Mouse (Mus musculus): ENCODE results near the gene Mex3a. TPM values are rescaled to one million over a fixed set of nuclear protein-coding genes. Genes with fewer than 3 reads are reported as not detected.

Gene Mex3a
- polyA plus RNA-seq, 1 experiment = 0.02 TPM

DNA sequence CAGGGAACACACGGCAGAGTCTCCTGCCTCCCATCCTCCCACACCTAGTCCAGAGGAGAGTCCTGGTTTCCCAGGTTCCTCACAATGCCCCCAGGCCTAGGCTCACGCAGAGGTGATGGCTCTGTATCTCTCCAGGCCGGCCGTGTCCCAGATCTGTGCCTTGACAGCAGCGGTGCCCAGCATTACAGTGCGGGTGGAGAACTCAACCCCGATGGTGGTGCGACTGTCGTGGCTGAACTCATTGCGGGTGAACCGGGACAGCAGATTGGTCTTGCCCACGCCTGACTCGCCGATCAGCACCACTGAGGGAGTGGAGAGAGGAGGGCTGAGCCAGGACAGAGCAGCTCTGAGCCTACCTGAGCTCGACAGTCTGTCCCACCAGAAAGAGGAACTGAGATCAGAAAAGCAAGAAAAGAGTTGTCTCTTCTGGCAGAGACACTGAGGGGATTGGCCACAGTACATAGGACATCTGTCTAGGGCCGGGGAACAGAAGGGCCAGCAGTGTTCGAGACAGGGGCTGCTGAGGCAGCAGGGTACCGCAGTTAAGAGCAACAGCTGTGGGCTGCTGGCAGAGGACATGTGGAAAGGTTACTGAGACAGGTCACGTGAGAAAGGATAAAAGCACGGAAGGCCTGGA, 12.9 kb downstream of the Mex3a start:
- Histone ChIP-seq H3K4me3 (replicated peaks) (no peak overlapping the region), H3K36me3 (ENCODE audit: control insufficient read depth) (peaks cover 3% of the 10 kb centered on the region; the same call in 1 of the 2 replicates), H3K9me3 (ENCODE audit: control insufficient read depth, low read length) (no peaks in the 10 kb centered on the region), H3K27me3 (ENCODE audit: control insufficient read depth) (no peaks in the 10 kb centered on the region), H3K4me1 (ENCODE audit: control insufficient read depth) (peaks cover 21% of the 10 kb centered on the region)
- no peak for TF ChIP-seq GATA1 (IDR thresholded peaks at IDR 0.05; ENCODE audit: low read length)
- TF ChIP-seq TAL1 (IDR thresholded peaks at IDR 0.05; ENCODE audit: low read length) = no peak

DNA sequence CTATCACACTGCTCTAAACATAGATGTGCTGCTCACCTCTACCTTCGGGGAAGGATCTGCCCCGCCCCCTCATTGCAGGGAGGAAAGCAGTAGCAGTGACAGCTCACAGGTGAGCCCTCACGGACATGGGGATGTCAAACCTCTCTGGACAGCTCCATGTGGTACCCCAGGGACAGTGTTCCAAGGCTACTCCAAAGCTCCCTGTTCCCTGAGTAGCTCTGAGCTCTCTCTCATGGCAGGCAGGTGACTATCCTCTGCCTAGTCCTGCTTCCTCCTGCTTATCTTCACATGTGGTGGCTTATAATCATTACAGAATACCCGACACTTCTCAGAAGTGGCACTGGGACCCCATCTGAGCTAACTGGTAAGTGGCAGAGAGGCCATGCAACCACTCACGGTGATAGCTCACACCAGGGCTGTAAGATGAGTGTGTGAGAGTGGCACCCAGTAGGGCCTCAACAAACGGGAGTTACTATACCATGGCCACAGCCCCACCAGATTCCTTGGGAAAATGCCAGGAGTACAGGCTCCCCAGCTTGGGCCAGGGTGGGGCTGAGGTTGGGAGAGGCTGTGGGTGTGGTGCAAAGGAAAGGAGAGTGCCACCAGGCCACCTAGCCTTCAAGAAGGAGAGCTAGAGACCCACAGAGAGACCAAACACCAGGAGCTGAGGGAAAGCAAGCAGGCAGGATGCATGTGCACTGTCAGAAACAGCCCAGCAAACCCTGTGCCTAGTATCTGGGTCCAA, 14.7 kb downstream of the Mex3a start:
- no peak overlapping the region for H3K4me3 ChIP-seq (replicated peaks)
- no peaks in the 10 kb centered on the region for H3K9me3 ChIP-seq (ENCODE audit: control insufficient read depth, low read length)
- H3K4me1 ChIP-seq (ENCODE audit: control insufficient read depth) = peaks cover 32% of the 10 kb centered on the region
- TF ChIP-seq TAL1 (IDR thresholded peaks at IDR 0.05; ENCODE audit: low read length) (no peak), GATA1 (IDR thresholded peaks at IDR 0.05; ENCODE audit: low read length) (no peak)
- peaks cover 9% of the 10 kb centered on the region for H3K36me3 ChIP-seq (ENCODE audit: control insufficient read depth)
- no peaks in the 10 kb centered on the region for H3K27me3 ChIP-seq (ENCODE audit: control insufficient read depth)

DNA sequence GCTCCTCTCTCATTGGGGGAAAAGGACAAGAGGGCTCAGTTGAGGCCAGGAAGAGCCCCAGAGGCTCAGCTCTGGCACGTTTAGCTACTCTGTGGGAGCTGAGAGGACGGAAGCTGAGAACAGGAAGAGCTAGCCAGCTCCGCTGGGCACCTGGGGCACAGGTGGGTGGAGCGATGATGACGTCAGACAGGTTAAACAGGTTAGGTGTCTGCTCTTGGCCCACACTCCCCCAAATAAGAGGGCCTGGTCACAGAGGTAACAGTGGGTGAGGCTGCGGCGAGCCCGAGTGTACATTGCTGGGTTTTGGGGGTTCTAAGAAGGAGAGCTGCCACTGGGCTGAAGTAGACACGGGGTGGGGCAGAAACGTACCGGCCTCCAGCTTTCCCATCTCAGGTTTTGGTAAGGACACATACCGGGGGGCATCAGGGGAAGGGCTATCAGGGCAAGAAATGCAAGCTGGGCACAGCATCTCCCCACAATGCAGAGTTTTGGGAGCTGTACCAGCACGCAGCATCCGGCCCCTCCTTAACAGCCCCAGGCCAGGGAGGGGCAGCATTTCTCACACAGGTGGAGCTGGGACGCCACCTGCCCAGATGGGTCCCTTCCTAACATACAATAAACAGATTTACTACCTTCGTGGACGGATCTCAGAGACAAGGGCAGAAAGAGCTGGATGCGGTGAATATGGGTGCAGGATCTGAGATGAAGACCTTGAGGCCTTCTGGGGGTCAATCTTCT, 16.2 kb downstream of the Mex3a start, which contains the start of gene Rab25:
Rab25 (minus strand) TSS at position 121 of the 738 bp plus-strand sequence.
- H3K4me3 ChIP-seq (replicated peaks) = no peak within 1 kb of the TSS
- peaks cover 46% of the 10 kb centered on the region for H3K4me1 ChIP-seq (ENCODE audit: control insufficient read depth)
- no peaks in the 10 kb centered on the region for H3K9me3 ChIP-seq (ENCODE audit: control insufficient read depth, low read length)
- H3K36me3 ChIP-seq (ENCODE audit: control insufficient read depth) = peaks cover 9% of the 10 kb centered on the region
- no peaks in the 10 kb centered on the region for H3K27me3 ChIP-seq (ENCODE audit: control insufficient read depth)
- TF ChIP-seq TAL1 (IDR thresholded peaks at IDR 0.05; ENCODE audit: low read length) (no peak), GATA1 (IDR thresholded peaks at IDR 0.05; ENCODE audit: low read length) (no peak)

DNA sequence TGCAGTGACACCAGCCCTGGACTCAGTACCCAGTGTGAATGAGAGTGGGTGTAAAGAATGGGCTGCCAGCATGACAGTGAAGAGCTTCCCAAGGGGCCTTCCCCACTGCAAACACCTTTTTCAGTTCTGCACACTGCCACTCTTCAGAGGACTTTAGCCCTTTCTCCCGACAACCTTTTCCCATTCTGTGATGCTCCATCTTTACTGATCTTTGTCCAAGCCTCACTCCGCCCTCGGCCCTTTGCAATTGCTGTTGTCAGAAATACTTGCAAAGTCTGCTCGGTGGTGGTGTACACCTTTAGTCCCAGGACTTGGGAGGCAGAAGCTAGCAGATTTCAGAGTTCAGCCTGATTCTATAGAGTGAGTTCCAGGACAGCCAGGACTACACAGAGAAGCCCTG, 19.4 kb downstream of the Mex3a start:
- Histone ChIP-seq H3K4me1 (ENCODE audit: control insufficient read depth) (peaks cover 66% of the 10 kb centered on the region), H3K4me3 (replicated peaks) (peak overlapping the region; percentile 77), H3K9me3 (ENCODE audit: control insufficient read depth, low read length) (no peaks in the 10 kb centered on the region), H3K36me3 (ENCODE audit: control insufficient read depth) (peaks cover 25% of the 10 kb centered on the region), H3K27me3 (ENCODE audit: control insufficient read depth) (no peaks in the 10 kb centered on the region)
- TF ChIP-seq GATA1 (IDR thresholded peaks at IDR 0.05; ENCODE audit: low read length) (no peak), TAL1 (IDR thresholded peaks at IDR 0.05; ENCODE audit: low read length) (no peak)

DNA sequence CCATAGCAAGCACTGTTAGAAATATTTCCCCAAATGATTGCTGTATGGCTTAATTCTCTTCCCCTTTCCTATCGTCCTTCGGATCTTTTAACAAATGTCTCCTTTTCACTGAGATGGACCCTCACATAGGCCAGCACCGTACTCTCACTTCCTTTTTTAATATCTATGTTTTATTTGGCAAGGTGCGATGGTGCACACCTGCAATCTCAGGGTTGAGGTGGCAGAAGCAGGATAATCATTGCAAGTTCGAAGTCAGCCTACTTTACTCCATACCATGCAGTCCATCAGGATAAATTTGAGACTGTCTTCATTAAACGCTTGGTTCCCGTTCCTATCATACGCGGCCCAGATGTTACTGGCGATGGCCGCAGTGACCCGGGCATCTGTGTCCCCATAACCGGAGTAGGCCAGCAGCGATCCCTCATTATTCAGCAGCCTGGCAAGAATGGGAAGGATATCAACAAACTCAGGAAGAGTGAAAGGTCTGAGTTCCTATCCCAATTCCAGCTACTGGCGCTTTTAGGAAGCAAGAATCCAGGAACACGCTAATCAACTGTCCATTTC, 20.0 kb downstream of the Mex3a start:
- H3K4me3 ChIP-seq (replicated peaks) = peak overlapping the region; percentile 77
- H3K9me3 ChIP-seq (ENCODE audit: control insufficient read depth, low read length) = no peaks in the 10 kb centered on the region
- peaks cover 64% of the 10 kb centered on the region for H3K4me1 ChIP-seq (ENCODE audit: control insufficient read depth)
- TF ChIP-seq GATA1 (IDR thresholded peaks at IDR 0.05; ENCODE audit: low read length) = no peak
- TF ChIP-seq TAL1 (IDR thresholded peaks at IDR 0.05; ENCODE audit: low read length) = no peak
- peaks cover 31% of the 10 kb centered on the region for H3K36me3 ChIP-seq (ENCODE audit: control insufficient read depth)
- H3K27me3 ChIP-seq (ENCODE audit: control insufficient read depth) = no peaks in the 10 kb centered on the region

DNA sequence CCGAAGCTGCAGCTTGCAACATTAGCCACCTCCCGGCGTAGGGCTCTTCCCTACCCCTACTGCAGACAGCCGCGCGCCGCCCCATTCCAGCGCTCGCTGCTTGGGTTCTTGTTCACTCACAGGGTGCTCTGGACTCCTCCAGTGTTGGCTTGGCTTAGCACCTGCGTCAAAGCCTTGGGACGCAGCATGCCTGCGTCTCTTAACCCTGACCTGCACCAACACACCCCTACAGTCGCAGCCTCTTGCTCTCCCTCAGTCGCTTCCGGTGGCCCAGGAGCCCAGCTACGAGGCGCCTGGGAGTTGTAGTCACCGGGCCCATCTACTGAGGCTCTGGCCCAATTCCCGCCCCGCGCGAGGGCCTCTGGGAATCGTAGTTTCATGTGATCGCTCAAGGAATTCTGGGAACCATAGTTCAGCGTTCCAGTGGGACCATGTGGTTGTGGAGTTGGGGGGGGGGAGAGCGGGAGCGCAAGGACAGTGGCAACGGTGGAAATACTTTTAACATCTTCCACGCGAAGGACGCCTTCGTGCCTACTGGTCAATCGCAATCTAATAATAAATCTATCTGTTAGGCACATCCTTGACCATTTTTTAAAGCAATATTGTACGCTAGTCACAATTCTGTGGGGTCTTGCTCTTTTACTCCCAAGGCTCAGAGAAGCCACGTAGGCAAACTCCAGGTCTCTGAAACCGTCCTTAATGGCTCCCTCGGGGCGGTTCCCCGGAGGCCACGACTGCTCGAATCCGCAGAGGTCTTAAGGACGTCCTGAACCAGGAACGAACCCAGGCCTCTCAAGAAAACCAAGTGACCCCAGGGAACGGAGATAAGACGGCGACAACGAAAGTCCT, 20.7 kb downstream of the Mex3a start, which contains the start of gene Lamtor2:
Lamtor2 (minus strand) TSS at position 399 of the 849 bp plus-strand sequence.
- no peaks in the 10 kb centered on the region for H3K27me3 ChIP-seq (ENCODE audit: control insufficient read depth)
- H3K4me1 ChIP-seq (ENCODE audit: control insufficient read depth) = peaks cover 62% of the 10 kb centered on the region
- peak within 1 kb of the TSS; percentile 77 for H3K4me3 ChIP-seq (replicated peaks)
- H3K9me3 ChIP-seq (ENCODE audit: control insufficient read depth, low read length) = no peaks in the 10 kb centered on the region
- H3K36me3 ChIP-seq (ENCODE audit: control insufficient read depth) = peaks cover 34% of the 10 kb centered on the region
- TF ChIP-seq TAL1 (IDR thresholded peaks at IDR 0.05; ENCODE audit: low read length) (no peak), GATA1 (IDR thresholded peaks at IDR 0.05; ENCODE audit: low read length) (no peak)

DNA sequence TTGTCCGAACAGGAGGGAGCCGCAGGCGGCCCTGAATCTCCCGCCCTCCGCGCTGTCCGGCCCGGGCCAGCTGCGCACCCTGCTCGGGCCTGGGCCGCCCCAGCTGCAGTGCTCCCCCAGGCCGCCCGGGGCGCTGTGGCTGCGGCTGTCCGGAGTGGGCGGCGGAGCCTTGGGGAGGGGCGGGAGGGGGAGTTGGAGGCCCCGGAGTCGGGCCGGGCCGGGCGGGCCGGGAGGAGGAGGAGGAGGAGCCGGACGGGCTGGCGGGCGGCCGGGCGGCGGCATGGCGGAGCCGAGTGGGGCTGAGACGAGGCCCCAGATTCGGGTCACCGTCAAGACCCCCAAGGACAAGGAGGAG, 21.3 kb downstream of the Mex3a start, which contains the start of gene Ubqln4:
Ubqln4 (plus strand) TSS at position 234 of the 355 bp plus-strand sequence.
- Histone ChIP-seq H3K27me3 (ENCODE audit: control insufficient read depth) (no peaks in the 10 kb centered on the region), H3K4me3 (replicated peaks) (peak within 1 kb of the TSS; percentile 77), H3K36me3 (ENCODE audit: control insufficient read depth) (peaks cover 38% of the 10 kb centered on the region), H3K4me1 (ENCODE audit: control insufficient read depth) (peaks cover 61% of the 10 kb centered on the region), H3K9me3 (ENCODE audit: control insufficient read depth, low read length) (no peaks in the 10 kb centered on the region)
- TF ChIP-seq GATA1 (IDR thresholded peaks at IDR 0.05; ENCODE audit: low read length) (no peak), TAL1 (IDR thresholded peaks at IDR 0.05; ENCODE audit: low read length) (no peak)
